Mouse (Mus musculus): ENCODE measurements at regions not wholly inside any gene's neighbourhood (a gene's known extent, or its start where the extent isn't known, plus 50 kb on each side); places are given as distances from the start of the nearest gene placed in this dataset.
A peak's percentile ranks its signal among the peaks of the same experiment; 100 is the strongest.

- peak; percentile 47 for DNase-seq (ENCODE audit: inconsistent ontology term)
Observed at GRCm38 (mm10) chr3:34593279-34593678, 56.9 kb upstream of the Sox2 start.

- peak; percentile 59 for DNase-seq (ENCODE audit: inconsistent ontology term)
Observed at GRCm38 (mm10) chr3:34577896-34578530, 72.2 kb upstream of the Sox2 start.

- DNase-seq (ENCODE audit: inconsistent ontology term), result no peak
Observed at GRCm38 (mm10) chr3:34577115-34577514, 73.1 kb upstream of the Sox2 start.

GRCm38 (mm10) chr3:34576159-34576558 lies 74.0 kb upstream of the Sox2 start:
- DNase-seq (ENCODE audit: inconsistent ontology term), result no peak

- no peak for DNase-seq (ENCODE audit: inconsistent ontology term)
Observed at GRCm38 (mm10) chr3:34574711-34575350, 75.4 kb upstream of the Sox2 start.

- DNase-seq (ENCODE audit: inconsistent ontology term), result no peak
Observed at GRCm38 (mm10) chr3:34573312-34573711, 76.9 kb upstream of the Sox2 start.

GRCm38 (mm10) chr3:34572081-34572480 lies 78.1 kb upstream of the Sox2 start:
- no peak for DNase-seq (ENCODE audit: inconsistent ontology term)

- DNase-seq (ENCODE audit: inconsistent ontology term), result no peak
Observed at GRCm38 (mm10) chr3:34571630-34572029, 78.6 kb upstream of the Sox2 start.

- no peak for DNase-seq (ENCODE audit: inconsistent ontology term)
Observed at GRCm38 (mm10) chr3:34569998-34570397, 80.2 kb upstream of the Sox2 start.

- no peak for DNase-seq (ENCODE audit: inconsistent ontology term)
Observed at GRCm38 (mm10) chr3:34568086-34568650, 82.0 kb upstream of the Sox2 start.

- peak; percentile 71 for DNase-seq (ENCODE audit: inconsistent ontology term)
Observed at GRCm38 (mm10) chr3:34565386-34565785, 84.8 kb upstream of the Sox2 start.

GRCm38 (mm10) chr3:34562893-34563292 lies 87.3 kb upstream of the Sox2 start:
- DNase-seq (ENCODE audit: inconsistent ontology term), result peak; percentile 25

GRCm38 (mm10) chr3:34561709-34562108 lies 88.5 kb upstream of the Sox2 start:
- DNase-seq (ENCODE audit: inconsistent ontology term), result peak; percentile 88

- peak; percentile 76 for DNase-seq (ENCODE audit: inconsistent ontology term)
Observed at GRCm38 (mm10) chr3:34559841-34560703, 90.1 kb upstream of the Sox2 start.

- DNase-seq (ENCODE audit: inconsistent ontology term), result peak; percentile 35
Observed at GRCm38 (mm10) chr3:34558821-34559520, 91.2 kb upstream of the Sox2 start.

- DNase-seq (ENCODE audit: inconsistent ontology term), result no peak
Observed at GRCm38 (mm10) chr3:34552542-34553208, 97.5 kb upstream of the Sox2 start.

- no peak for DNase-seq (ENCODE audit: inconsistent ontology term)
Observed at GRCm38 (mm10) chr3:34551069-34551468, 99.1 kb upstream of the Sox2 start.

GRCm38 (mm10) chr3:34550189-34550588 lies 100.0 kb upstream of the Sox2 start:
- no peak for DNase-seq (ENCODE audit: inconsistent ontology term)

GRCm38 (mm10) chr3:34532451-34532850 lies 117.8 kb upstream of the Sox2 start:
- DNase-seq (ENCODE audit: inconsistent ontology term), result peak; percentile 67

- DNase-seq (ENCODE audit: inconsistent ontology term), result peak; percentile 26
Observed at GRCm38 (mm10) chr3:34531836-34532235, 118.4 kb upstream of the Sox2 start.

GRCm38 (mm10) chr3:34527546-34527945 lies 122.7 kb upstream of the Sox2 start:
- DNase-seq (ENCODE audit: inconsistent ontology term), result no peak
